Mouse (Mus musculus): ENCODE data around the gene Ldlrad3.

DNA sequence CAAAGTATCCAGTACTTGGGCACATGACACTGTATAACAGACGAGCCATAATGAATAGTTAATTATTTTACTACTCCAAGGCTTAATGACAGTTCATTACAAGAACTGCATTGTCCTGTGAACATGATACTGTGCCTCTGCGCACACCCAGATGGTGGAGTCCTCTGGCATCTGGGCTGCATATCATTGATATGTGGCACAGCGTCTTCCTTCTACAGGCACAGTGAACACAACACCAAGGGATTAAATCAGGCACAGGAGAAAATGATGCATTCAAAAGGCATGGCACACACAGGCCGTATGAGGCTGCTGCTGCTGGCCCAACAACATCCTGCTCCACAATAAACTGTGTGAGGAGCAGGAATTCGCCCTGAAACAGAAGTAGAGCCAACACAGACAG is 156.5 kb downstream of the Ldlrad3 start:
- no peak for TF ChIP-seq CTCF (IDR thresholded peaks at IDR 0.05; ENCODE audit: low read depth)
- TF ChIP-seq EP300 (IDR thresholded peaks at IDR 0.05; ENCODE audit: low read depth): no peak

Measured in liver, postnatal 0 days (tissue).